Mouse (Mus musculus) heart, adult 2 months (tissue): ENCODE results near the gene Map3k5. TPM values are rescaled to one million over a fixed set of nuclear protein-coding genes. Genes with fewer than 3 reads are reported as not detected.
"Not testable (repeated sequence)": the region's sequence is repeated elsewhere in the genome, so short reads cannot be mapped to it uniquely, and the experiment has no call there.

ENCODE experiments used
- DNase-seq, 2 experiments: peaks; one replicate each; pipeline ENCODE4 v3.0.0; 2021
- H3K27ac ChIP-seq: fragments of 200-600 bp; 2 replicates; pipeline ENCODE4 v1.8.1; 2022
- H3K27me3 ChIP-seq: fragments of 200-500 bp; 2 replicates; pipeline ENCODE4 v1.6.1; 2012; ENCODE audit warnings: mild to moderate bottlenecking, low read length, inconsistent platforms, mixed read lengths; ENCODE audit not compliant: control insufficient read depth, insufficient read depth
- H3K36me3 ChIP-seq: fragments of 200-500 bp; 2 replicates; pipeline ENCODE4 v1.6.1; 2012; ENCODE audit warnings: low read length, inconsistent platforms; ENCODE audit not compliant: control insufficient read depth, insufficient read depth
- H3K4me1 ChIP-seq: fragments of 200-500 bp; 2 replicates; pipeline ENCODE4 v1.6.1; 2011; ENCODE audit warnings: low read length; ENCODE audit not compliant: control insufficient read depth, insufficient read depth
- H3K4me3 ChIP-seq: fragments of 200-600 bp; 2 replicates; pipeline ENCODE4 v1.8.1; 2022
- H3K79me2 ChIP-seq: fragments of 200-500 bp; replicated peaks from 2 replicates; pipeline ENCODE4 v1.6.1; 2012; ENCODE audit warnings: mild to moderate bottlenecking, inconsistent platforms, low read length, moderate library complexity, mixed read lengths; ENCODE audit not compliant: control insufficient read depth, insufficient read depth
- H3K9ac ChIP-seq: fragments of 200-500 bp; 2 replicates; pipeline ENCODE4 v1.6.1; 2012; ENCODE audit warnings: low read depth, mild to moderate bottlenecking, control low read depth, inconsistent platforms, low read length, mixed read lengths
- CTCF ChIP-seq: fragments of 200-600 bp; IDR thresholded peaks from 2 replicates; pipeline ENCODE4 v1.8.1; 2022; ENCODE audit warnings: antibody characterized with exemption, mild to moderate bottlenecking, moderate library complexity
- EP300 ChIP-seq: fragments of 200-500 bp; IDR thresholded peaks from 2 replicates; pipeline ENCODE4 v1.6.1; 2011; ENCODE audit warnings: low read depth, low read length, control low read depth; ENCODE audit not compliant: insufficient read depth
- POLR2A ChIP-seq: fragments of 200-500 bp; IDR thresholded peaks from 2 replicates; pipeline ENCODE4 v1.6.1; 2011; ENCODE audit warnings: mild to moderate bottlenecking, low read depth, low read length, control low read depth; ENCODE audit not compliant: insufficient read depth
- WGBS: fragments of 180-500 bp; shearing (Covaris S2); methylation state at CpG from one replicate; pipeline ENCODE4 v1.1.7; 2018; 5-methylcytosine and 5-hydroxymethylcytosine counted together
- intact Hi-C: fragments of 180-260 bp; cut with DNase I; formaldehyde crosslinking; loops from one replicate; pipeline ENCODE4 v1.15.1; 2025
- polyA plus RNA-seq: library from polyadenylated mRNA; depleted of rRNA; stranded (reverse); fragments of >200 nt; gene quantifications from 2 replicates; pipeline ENCODE4 v1.2.3, GENCODE M21; 2012
- total RNA-seq, 2 experiments: library from RNA; stranded (reverse); gene quantifications; 2 replicates each; pipeline ENCODE4 v1.2.3; 2021

Gene Map3k5
- total and polyA plus RNA-seq, 3 experiments = 7.6 to 45.3 (median 42.6) TPM

- Histone ChIP-seq H3K4me1 (peaks cover 1% of the 10 kb centered on the region), H3K36me3 (no peaks in the 10 kb centered on the region), H3K27me3 (no peaks in the 10 kb centered on the region), H3K27ac (no peak overlapping the region), H3K4me3 (no peak overlapping the region), H3K9ac (no peak overlapping the region), H3K79me2 (no peaks in the 10 kb centered on the region)
- DNase-seq = no peak
- intact Hi-C loops = no loop called here
- 62% methylated on average over 2 of the region's 2 CpGs for WGBS
- TF ChIP-seq EP300 = no peak
- no peak for TF ChIP-seq CTCF
- TF ChIP-seq POLR2A = no peak
Observed at GRCm38 (mm10) chr10:19910516-19910915, 23.8 kb upstream of the Map3k5 start.

DNA sequence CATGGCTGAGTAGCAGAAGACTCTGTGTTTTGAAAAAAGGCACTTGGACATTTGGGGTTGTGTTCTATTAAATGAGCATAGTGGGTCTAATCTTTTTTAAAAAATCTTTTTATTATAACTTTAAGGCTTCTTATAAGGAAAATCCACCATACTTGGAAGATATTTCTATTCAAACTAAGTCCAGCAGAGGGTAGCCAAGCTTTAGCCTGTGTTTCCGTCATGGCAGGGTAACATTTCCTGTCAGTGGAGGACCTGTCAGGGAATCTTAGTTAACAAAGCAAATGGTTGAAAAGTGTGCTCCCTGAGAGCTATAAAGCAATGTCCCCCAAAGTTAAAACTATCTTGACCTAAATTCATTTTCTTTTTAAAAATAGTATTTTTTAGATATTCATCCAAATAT, 22.7 kb upstream of the Map3k5 start:
- Histone ChIP-seq H3K27me3 (no peaks in the 10 kb centered on the region), H3K36me3 (0 out of 2 replicates have a peak, but pooled peaks cover 2% of the 10 kb centered on the region), H3K9ac (no peak overlapping the region), H3K4me3 (no peak overlapping the region), H3K27ac (no peak overlapping the region), H3K4me1 (peaks cover 1% of the 10 kb centered on the region), H3K79me2 (no peaks in the 10 kb centered on the region)
- 4% methylated on average over 1 of the region's 1 CpGs for WGBS
- DNase-seq = no peak
- intact Hi-C loops = loop anchor here (1.0 kb wide), 1 partner anchor 162 kb away; no protein-coding TSS in a partner anchor
- TF ChIP-seq POLR2A (no peak), CTCF (peak; percentile 66), EP300 (no peak)

- H3K79me2 ChIP-seq = no peaks in the 10 kb centered on the region
- no peak overlapping the region for H3K4me3 ChIP-seq
- H3K27me3 ChIP-seq = no peaks in the 10 kb centered on the region
- 81% methylated on average over 4 of the region's 4 CpGs for WGBS
- H3K27ac ChIP-seq = no peak overlapping the region
- no peak for DNase-seq
- no peak for TF ChIP-seq POLR2A
- no peak for TF ChIP-seq CTCF
- TF ChIP-seq EP300 = no peak
- H3K9ac ChIP-seq = no peak overlapping the region
- H3K36me3 ChIP-seq = 0 out of 2 replicates have a peak, but pooled peaks cover 2% of the 10 kb centered on the region
- intact Hi-C loops = no loop called here
- H3K4me1 ChIP-seq = no peaks in the 10 kb centered on the region; the same call in 1 of the 2 replicates
Observed at GRCm38 (mm10) chr10:19913806-19914205, 20.5 kb upstream of the Map3k5 start.

- H3K9ac ChIP-seq = no peak overlapping the region
- peak; percentile 49 to 51 for DNase-seq
- no peak overlapping the region for H3K27ac ChIP-seq
- H3K27me3 ChIP-seq = no peaks in the 10 kb centered on the region
- 0 out of 2 replicates have a peak, but pooled peaks cover 2% of the 10 kb centered on the region for H3K36me3 ChIP-seq
- H3K4me1 ChIP-seq = no peaks in the 10 kb centered on the region; the same call in 1 of the 2 replicates
- 28% methylated on average over 1 of the region's 1 CpGs for WGBS
- TF ChIP-seq CTCF (peak; percentile 70), POLR2A (no peak), EP300 (0 out of 2 replicates have a peak, but pooled peaks have one; percentile 19)
- intact Hi-C loops = no loop called here
- no peaks in the 10 kb centered on the region for H3K79me2 ChIP-seq
- no peak overlapping the region for H3K4me3 ChIP-seq
Observed at GRCm38 (mm10) chr10:19915301-19915700, 19.0 kb upstream of the Map3k5 start.

DNA sequence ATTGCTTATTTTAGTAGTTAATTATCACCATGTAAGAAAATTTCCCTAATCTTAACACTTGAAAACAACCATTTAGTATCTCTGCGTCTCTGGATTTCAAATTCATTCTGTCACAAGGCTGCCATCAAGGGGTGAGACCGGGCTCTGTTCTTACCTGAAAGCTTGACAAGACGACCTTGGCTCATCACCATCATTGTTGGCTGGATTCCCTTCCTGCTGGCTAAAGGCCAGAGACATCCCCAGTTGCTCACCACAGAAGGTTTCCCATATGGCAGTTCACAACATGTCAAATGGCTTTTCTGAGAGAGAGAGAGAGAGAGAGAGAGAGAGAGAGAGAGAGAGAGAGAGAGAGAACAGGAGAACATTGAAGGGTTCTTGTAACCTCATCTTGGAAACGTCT, 11.9 kb upstream of the Map3k5 start:
- no peak overlapping the region for H3K27ac ChIP-seq
- intact Hi-C loops = no loop called here
- no peaks in the 10 kb centered on the region for H3K27me3 ChIP-seq
- 42% methylated on average over 4 of the region's 4 CpGs for WGBS
- TF ChIP-seq CTCF (no peak), EP300 (no peak), POLR2A (no peak)
- no peaks in the 10 kb centered on the region for H3K36me3 ChIP-seq
- DNase-seq = no peak
- no peak overlapping the region for H3K4me3 ChIP-seq
- H3K79me2 ChIP-seq = no peaks in the 10 kb centered on the region
- no peak overlapping the region for H3K9ac ChIP-seq
- no peaks in the 10 kb centered on the region for H3K4me1 ChIP-seq

GRCm38 (mm10) chr10:19924256-19924655, 10.0 kb upstream of the Map3k5 start:
- TF ChIP-seq CTCF = no peak
- no peak for TF ChIP-seq EP300
- no peak for TF ChIP-seq POLR2A
- peaks cover 1% of the 10 kb centered on the region; the same call in 1 of the 2 replicates for H3K4me1 ChIP-seq
- DNase-seq = no peak
- H3K27me3 ChIP-seq = no peaks in the 10 kb centered on the region
- H3K27ac ChIP-seq = no peak overlapping the region
- H3K79me2 ChIP-seq = no peaks in the 10 kb centered on the region
- 86% methylated on average over 2 of the region's 2 CpGs for WGBS
- no peak overlapping the region for H3K9ac ChIP-seq
- intact Hi-C loops = no loop called here
- no peak overlapping the region for H3K4me3 ChIP-seq
- H3K36me3 ChIP-seq = no peaks in the 10 kb centered on the region; the same call in 1 of the 2 replicates

- H3K27ac ChIP-seq = peak overlapping the region; percentile 38
- H3K4me1 ChIP-seq, DNase-seq, H3K4me3 ChIP-seq, H3K27me3 ChIP-seq, H3K79me2 ChIP-seq, intact Hi-C loops, H3K36me3 ChIP-seq, H3K9ac ChIP-seq: not testable (repeated sequence)
- WGBS = 58% methylated on average over 4 of the region's 4 CpGs
Observed at GRCm38 (mm10) chr10:19926391-19926897, 7.8 kb upstream of the Map3k5 start.
